ENCODE assay signal across 8 mouse cellular contexts in the genomic region with DNA sequence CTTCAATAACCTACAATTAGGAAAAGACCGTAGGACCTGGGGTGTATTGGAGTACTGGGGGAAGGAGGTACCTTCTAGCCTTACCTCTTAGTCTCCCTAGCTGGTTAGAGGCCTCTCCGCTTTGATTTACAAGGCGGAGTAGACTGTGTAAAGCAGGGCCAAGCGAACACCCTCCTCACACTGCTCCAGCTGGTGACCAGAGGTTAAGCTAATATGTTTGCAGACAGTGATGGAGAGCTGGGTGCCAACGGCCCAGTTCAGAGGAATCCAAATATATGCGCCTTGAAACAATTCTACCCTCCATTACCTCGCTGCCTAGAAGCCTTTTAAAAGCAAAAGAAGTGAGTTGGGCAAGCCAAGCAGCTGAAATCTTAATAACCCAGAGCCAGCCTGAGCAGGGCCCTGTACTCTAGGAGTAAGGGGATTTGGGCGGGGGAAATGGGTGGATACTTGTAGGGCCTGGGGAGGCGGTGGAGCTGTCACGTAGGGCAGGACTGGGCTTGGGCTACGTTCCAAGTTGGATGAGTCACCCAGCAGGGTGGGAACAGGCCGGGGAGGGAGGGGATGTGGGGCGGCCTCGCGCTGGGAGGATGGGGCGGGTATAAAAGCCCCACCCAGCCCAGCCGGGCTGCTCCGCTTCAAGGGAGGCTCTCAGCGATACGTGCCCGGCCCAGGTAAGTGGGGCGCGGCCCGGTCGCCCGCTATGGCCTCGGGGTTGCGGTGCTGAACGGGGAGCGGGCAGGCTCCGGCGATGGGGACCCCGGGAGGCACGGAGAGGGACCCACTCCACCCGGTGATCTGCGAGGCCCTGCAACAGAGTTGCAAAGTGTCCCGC. TPM values are rescaled to one million over a fixed set of nuclear protein-coding genes. Genes with fewer than 3 reads are reported as not detected.
DNase-seq lines count a peak whose midpoint lies in the region; ATAC-seq and TF ChIP-seq lines count a peak whose summit lies in the region.

A gene (plus strand): TSS at position 555 of the 835 bp plus-strand sequence.

- H3K27me3 ChIP-seq in forebrain, embryonic 10.5 days (ENCODE audit: poor library complexity, severe bottlenecking), result peaks cover 54% of the 10 kb centered on the region
- H3K27me3 ChIP-seq in heart, postnatal 0 days (ENCODE audit: control insufficient read depth, insufficient read depth, low read length), result no peaks in the 10 kb centered on the region
- H3K27me3 ChIP-seq in lung, embryonic 15.5 days, result no peaks in the 10 kb centered on the region

- H3K4me1 ChIP-seq in forebrain, embryonic 10.5 days, result peaks cover 33% of the 10 kb centered on the region
- peaks cover 37% of the 10 kb centered on the region for H3K4me1 ChIP-seq in heart, postnatal 0 days (ENCODE audit: control insufficient read depth, insufficient read depth)
- peaks cover 43% of the 10 kb centered on the region for H3K4me1 ChIP-seq in lung, embryonic 15.5 days

- H3K4me2 ChIP-seq in heart, postnatal 0 days (ENCODE audit: low read depth, low read length), result peak within 1 kb of the TSS; percentile 76
- peak within 1 kb of the TSS; percentile 62 for H3K4me2 ChIP-seq in lung, embryonic 15.5 days

- TF ChIP-seq CTCF in heart, postnatal 0 days (IDR thresholded peaks at IDR 0.05; ENCODE audit: low read depth), result no peak

- WGBS in forebrain, embryonic 10.5 days, result 13% methylated on average over 36 of the region's 37 CpGs
- WGBS in heart, postnatal 0 days, result 8% methylated on average over 37 of the region's 37 CpGs
- WGBS in lung, embryonic 15.5 days, result 5% methylated on average over 37 of the region's 37 CpGs

- peak; percentile 88 for ATAC-seq in heart, postnatal 0 days (ENCODE audit: insufficient read depth, low read depth)
- ATAC-seq in lung, embryonic 15.5 days (ENCODE audit: borderline replicate concordance, extremely low read depth, low FRiP score, low TSS enrichment), result peak; percentile 94
- peak; percentile 84 for ATAC-seq in neutrophil, adult 5-6 weeks (ENCODE audit: extremely low read depth, insufficient number of reproducible peaks, low FRiP score, poor library complexity, severe bottlenecking)

- DNase-seq in CD4-positive, CD25-positive, alpha-beta regulatory T cell, adult 2 months (ENCODE audit: low read depth, low spot score), result peak; percentile 76
- peak; percentile 92 for DNase-seq in adrenal gland, adult 8-10 months
- DNase-seq in forebrain, embryonic 10.5 days (ENCODE audit: extremely low spot score, low spot score), result peak; percentile 37
- peak; percentile 89 for DNase-seq in heart, postnatal 0 days (ENCODE audit: low spot score)
- DNase-seq in kidney, postnatal 36 days, result peak; percentile 91 to 92
- DNase-seq in thymus, postnatal 10 days (ENCODE audit: low spot score in 2 of 2), result peak; percentile 48 to 50

- H3K4me3 ChIP-seq in forebrain, embryonic 10.5 days, result peak within 1 kb of the TSS; percentile 60
- H3K4me3 ChIP-seq in heart, postnatal 0 days (ENCODE audit: low read depth, low read length), result peak within 1 kb of the TSS; percentile 94
- peak within 1 kb of the TSS; percentile 84 for H3K4me3 ChIP-seq in lung, embryonic 15.5 days

- no peaks in the 10 kb centered on the region for H3K36me3 ChIP-seq in forebrain, embryonic 10.5 days (replicated peaks)
- no peaks in the 10 kb centered on the region; the same call in 1 of the 2 replicates for H3K36me3 ChIP-seq in heart, postnatal 0 days (replicated peaks; ENCODE audit: control insufficient read depth, insufficient read depth, low read length)
- H3K36me3 ChIP-seq in lung, embryonic 15.5 days, result no peaks in the 10 kb centered on the region

- TF ChIP-seq EP300 in heart, postnatal 0 days (IDR thresholded peaks at IDR 0.05; ENCODE audit: low read depth), result 0 out of 2 replicates have a peak, but pooled peaks have one; percentile 41

- no peaks in the 10 kb centered on the region for H3K9me3 ChIP-seq in forebrain, embryonic 10.5 days
- H3K9me3 ChIP-seq in heart, postnatal 0 days (replicated peaks; ENCODE audit: control insufficient read depth, low read length), result no peaks in the 10 kb centered on the region
- no peaks in the 10 kb centered on the region for H3K9me3 ChIP-seq in lung, embryonic 15.5 days

- peak within 1 kb of the TSS; percentile 89 for H3K9ac ChIP-seq in heart, postnatal 0 days (replicated peaks; ENCODE audit: low read depth, low read length)
- peak within 1 kb of the TSS; percentile 90 for H3K9ac ChIP-seq in lung, embryonic 15.5 days

- H3K27ac ChIP-seq in forebrain, embryonic 10.5 days, result peak within 1 kb of the TSS; percentile 81
- peak within 1 kb of the TSS; percentile 95 for H3K27ac ChIP-seq in heart, postnatal 0 days (ENCODE audit: low read depth)
- peak within 1 kb of the TSS; percentile 98 for H3K27ac ChIP-seq in lung, embryonic 15.5 days

RNA-seq across cellular contexts. Expression of the gene that starts here (rescaled TPM):
- 100 to 1,000 TPM; 281 to 586 (median 466) TPM for total RNA-seq in adrenal gland, adult 8-10 months (2022)
- 91.9 and 100 TPM in 2 replicates for polyA plus RNA-seq in forebrain, embryonic 10.5 days (2016; fragmentation: Nextera tagmentation; extraction: Ambion mirVana)
- 367 and 369 TPM in 2 replicates for total RNA-seq in heart, postnatal 0 days (2014; rRNA removed; ENCODE audit: low replicate concordance)
- 268 and 280 TPM in 2 replicates for polyA plus RNA-seq in heart, postnatal 0 days (2015; fragmentation: Nextera tagmentation; extraction: Ambion mirVana)
- polyA plus RNA-seq in lung, embryonic 15.5 days (2015; fragmentation: Nextera tagmentation; extraction: Ambion mirVana), result 776 and 858 TPM in 2 replicates
- total RNA-seq in neutrophil, adult 5-6 weeks (2017), result 697 and 703 TPM in 2 replicates

Comparison
In these comparisons a context has a peak if more than half of its experiments do, and no peak if none do; other contexts are left out.
1. Peak in every context shown above with its lines: DNase-seq, ATAC-seq, H3K4me3 ChIP-seq and H3K27ac ChIP-seq.
2. DNase-seq: peak in every context shown above with its lines; median percentile 92 in adrenal gland, adult 8-10 months; 92 in kidney, postnatal 36 days; 89 in heart, postnatal 0 days; 76 in CD4-positive, CD25-positive, alpha-beta regulatory T cell, adult 2 months; 49 in thymus, postnatal 10 days; 37 in forebrain, embryonic 10.5 days.